Mouse (Mus musculus) liver, postnatal 0 days (tissue): ENCODE data around the gene Panx2.

Experiments used
- CTCF ChIP-seq: sonication (generic); IDR thresholded peaks from 2 replicates; pipeline ENCODE4 v1.5.1; 2016; ENCODE audit warnings: antibody characterized with exemption, low read depth
- EP300 ChIP-seq: IDR thresholded peaks from 2 replicates; pipeline ENCODE4 v1.6.1; 2016; ENCODE audit warnings: antibody characterized with exemption, low read depth, mild to moderate bottlenecking

DNA sequence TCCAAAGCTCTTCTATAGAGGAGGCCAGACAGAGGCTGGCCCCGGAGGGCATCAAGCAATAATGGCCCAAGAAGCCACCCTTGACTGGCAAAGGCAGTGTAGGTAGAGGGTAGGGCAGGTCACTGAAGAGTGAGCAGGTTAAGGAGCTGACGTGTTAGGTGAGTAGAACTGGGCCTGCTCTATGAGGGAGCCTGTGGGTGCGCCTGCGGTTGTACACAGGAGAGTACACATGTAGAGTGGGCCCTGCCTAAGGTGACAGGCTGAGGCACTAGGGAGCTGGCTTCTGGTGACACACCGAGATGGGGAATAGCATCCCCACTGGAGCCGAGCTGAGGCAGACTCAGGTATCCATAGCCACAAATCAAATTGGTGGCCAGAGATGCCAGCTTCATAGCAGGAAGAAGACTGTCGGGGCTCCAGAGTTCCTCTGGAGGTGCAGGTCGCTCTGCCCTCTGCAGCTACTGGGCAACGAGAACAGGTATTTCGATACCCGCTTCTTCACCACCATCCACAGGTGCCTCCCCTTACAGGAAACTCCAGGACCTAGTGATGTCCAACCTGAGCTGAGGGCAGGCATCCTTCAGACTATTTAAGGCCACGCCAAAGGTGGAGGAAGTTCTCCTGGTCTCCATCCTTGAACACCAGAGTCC, 1.4 kb downstream of the Panx2 start:
- no peak for TF ChIP-seq EP300
- no peak for TF ChIP-seq CTCF
